Mouse (Mus musculus) cerebellum, adult 11-12 months (tissue): ENCODE data around the gene Bicral.
"Not testable (repeated sequence)": the region's sequence is repeated elsewhere in the genome, so short reads cannot be mapped to it uniquely, and the experiment has no call there.

ENCODE experiments used
- DNase-seq: peaks from one replicate; pipeline ENCODE4 v3.0.0; 2022

The Bicral gene

DNA sequence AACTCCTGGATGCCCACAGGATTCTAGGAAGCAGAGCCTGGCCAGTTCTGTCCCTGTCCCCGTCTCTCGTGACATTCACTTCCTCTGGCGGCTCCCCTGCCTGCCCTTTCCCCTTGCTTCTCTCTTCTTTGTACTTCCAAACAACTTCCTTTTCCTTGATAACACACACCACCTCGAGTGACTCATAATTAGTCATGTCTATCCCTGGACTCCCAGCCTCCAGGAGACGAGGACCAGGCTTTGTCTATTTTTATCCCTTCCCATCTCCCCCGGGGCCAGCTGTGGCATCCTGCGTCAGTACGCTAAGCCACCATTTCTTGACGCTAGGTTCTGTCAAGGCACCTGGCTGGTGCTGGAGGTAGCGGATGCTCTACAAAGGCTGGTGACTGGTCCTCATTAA is 15.9 kb upstream of the Bicral start:
- no peak for DNase-seq

DNA sequence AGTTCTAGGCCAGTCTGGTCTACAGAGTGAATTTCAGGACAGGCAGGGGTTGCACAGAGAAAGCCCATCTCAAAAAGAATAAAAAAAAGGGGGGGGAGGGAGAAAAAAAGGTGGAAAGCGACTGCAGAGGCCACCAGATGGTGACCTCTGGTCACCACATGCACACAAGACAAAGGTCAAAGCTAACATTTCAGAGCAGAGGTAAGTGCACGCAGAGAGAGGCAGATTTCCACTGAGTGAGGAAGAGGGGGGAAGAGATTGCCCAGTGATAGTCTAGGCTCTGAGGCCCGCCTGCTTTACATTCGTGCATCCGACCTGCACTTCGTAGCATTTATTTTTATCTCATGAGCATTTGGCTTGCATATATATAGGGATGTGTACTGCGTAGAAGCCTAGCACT is 14.5 kb upstream of the Bicral start:
- no peak for DNase-seq

DNA sequence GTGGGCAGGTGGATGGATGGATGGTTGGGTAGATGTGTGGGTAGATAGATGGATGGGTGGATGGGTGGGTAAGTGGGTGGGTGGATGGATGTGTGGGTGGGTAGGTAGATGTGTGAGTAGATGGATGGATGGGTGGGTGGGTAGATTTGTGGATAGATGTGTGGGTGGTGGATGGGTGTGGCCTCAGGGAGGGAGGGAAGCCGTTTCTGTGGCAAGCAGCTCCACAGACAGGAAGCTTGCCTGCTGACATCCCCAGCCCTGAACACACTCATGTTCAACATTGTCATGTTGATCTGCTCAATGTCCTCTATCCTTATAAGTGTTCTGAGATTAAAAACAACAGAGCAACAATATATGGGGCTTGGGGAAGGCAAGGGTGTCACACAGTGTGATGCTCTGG is 12.6 kb upstream of the Bicral start:
- no peak for DNase-seq

DNA sequence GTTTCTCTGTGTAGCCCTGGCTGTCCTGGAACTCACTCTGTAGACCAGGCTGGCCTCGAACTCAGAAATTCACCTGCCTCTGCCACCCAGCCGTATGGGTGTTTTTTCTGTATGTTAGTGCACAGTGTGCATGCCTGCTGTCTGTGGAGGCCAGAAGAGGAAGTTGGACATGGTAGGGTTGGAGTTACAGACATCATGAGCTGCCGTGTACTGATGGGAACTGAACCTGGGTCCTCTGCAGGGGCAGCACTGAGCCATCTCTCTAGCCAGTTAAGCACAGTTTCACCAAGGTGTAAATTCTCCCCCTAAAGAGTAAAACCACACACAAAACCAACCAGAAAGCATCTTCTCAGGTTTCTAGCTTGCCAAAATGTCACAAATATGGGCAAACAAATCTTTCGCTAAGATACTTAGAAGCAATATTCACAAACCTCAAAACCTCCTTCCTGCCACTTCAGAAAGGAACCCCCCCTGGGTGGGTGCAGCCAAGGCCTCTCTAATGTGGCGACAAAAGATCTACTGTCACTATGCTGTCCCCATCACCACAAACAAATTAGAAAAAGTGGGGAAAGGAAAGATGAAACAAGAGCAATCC is 12.0 kb upstream of the Bicral start:
- no peak for DNase-seq

DNA sequence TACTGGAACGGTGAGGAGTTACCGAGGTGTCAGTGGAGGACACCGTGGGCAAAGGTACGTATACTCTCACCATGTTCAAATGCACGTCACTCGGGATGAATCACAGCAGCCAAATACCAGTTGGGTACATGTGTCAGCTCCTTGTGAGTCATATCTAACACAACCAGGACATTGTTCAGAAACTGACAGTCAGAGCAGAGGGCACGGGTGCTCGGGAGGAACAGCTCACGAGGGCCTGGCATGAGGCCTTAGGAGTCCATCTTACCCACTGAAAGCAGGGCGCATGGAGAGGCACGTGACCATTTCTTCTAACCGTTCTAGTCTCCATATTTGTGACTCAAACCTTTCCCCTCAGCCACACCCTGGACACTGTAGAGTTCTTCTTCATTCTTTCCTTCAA is 8.6 kb upstream of the Bicral start:
- no peak for DNase-seq

DNA sequence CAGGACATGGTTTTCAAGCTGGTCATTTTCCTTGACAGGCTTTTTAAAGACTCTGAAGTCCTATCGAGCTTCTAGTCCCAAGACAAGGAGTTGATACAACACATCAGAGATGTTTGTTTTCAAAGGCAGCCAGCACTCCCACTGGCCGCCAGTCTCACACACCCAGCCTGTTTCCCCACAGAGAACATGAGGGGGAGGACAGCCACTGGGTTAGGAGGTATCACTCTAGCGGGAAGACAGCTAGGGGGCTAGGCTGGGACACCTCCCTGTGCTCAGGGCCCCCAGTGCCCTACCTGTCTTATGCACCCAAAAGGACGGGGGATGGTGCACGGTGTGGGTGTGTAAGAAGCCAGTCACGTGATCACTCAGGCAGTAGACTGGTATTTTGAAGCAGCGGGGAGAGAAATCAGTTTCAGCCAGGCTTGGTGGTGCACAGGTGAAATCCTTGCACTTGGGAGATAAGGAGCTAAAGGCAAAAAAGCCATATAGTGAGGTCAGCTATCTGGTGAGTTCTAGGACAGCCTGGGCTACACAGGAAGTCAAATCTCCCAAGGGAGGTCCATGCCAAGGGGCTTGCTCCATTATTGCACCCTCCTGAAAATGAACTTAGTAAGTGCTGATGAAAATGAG is 6.4 kb upstream of the Bicral start:
- no peak for DNase-seq

DNA sequence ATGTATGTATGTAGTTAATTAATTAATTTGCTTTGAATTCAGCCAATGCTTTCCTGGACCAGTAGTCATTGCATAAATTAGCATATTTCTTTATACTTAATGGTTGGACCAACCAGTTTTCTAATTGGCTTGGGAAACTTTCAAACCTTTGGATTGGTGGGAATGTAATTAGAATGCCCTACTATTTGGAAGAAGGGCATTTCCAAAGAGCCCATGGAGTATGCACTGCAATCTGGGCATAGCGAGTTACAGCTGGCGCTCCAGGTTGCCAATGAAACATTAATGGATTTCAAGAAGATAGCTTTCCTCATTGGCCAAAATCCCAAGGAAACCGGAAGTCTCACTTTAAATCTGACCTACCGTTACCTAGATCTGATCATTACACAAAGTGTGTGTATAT is 1.8 kb upstream of the Bicral start:
- DNase-seq = no peak

DNA sequence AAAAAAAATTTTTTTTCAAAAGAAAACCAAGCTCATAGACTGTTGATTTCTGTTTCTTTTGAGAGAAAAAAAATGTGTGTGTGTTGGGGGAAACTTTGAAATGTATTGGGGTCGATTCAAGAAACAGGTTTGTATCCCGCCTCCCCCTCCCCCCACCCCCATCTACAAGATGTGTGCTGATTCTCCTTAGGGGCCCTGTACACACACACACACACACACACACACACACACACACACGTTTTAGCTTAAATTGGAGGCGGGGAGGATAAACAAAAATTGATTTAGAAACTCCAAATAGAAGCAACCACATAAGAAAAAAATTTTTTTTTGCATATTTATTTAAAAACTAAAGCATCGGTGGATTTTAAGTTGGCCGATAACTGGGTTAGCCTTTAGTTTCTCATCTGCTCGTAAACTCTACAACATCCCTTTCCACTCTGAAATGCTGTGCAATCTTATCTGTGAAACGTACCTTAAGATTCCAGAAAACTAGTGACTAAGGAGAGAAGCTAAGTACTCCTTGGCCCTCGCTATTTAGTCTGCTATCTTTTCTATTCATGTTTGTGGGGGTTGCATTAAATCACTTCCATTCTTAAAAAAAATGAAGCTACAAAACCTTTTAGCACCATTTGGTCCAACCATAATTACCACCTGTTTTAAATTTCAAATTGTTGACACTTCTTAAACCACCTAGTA is 615 bp upstream of the Bicral start:
- DNase-seq = no peak

DNA sequence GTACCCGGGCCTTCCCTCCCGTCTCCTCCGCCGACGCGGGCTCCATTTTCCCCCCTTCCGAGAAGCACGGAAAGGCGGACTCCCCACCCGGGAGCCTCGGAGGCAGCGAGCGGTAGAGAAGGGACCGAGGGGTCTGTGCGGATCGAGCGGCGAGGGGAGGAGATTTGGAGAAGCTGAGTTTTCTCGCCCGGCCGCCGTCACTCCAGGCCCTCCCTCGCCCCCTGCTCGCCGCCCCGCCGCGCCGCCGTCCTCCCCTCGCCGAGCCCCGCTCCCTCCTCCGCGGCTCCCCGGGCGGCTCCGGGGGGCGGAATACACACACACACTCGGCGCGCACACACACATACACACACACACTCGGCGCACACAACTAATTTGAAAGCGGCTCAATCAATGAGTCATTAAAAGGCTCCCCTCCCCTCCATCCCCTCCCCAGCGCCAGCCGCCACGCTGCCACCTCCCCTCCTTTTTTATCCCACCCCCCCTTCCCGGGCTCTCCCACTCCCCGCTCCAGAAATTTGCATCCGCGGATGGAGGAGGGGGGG is 850 bp downstream of the Bicral start:
- DNase-seq = peak; percentile 77

DNA sequence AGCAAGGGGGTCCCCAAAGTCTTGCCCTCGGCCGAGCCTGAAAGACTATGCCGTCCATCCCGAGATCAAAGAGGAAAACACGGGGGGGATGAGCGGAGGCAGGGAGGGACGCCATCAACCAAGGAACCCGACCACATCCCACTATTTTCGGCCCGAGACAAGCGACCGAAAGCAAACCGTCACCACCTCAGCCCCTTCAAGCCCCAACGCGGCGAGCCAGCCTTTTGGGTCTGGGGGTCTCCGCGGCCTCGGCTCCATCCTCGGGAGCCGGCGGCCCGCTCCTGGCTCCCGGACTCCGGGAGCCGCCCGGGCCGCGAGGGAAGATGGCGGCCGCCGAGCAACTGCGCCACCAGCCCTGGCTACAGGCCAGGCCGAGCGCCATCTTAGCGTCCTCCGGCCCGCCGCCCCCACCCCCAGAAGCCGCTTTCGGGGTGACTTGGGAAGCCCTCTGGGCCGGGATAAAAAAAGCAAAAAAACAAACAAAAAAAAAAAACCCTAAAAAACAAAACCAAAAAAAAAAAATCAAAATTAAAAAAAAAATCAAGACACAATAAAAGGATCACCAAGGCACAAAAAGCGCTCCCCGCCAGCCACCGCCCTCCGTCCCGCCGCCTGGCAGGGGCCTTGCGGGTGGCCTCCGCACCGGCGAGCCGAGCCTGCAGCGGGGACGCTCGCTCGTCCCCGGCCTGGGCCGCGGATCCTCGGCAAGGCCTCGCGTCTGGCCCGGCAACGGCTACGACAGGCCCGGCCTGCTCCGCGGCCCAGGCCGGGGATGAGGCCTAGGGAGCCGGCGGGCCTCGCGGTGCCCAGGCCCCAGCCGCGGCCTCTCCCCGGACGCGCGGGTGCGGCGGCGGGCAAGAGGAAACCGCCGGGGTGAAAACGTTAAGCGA is 1.6 kb downstream of the Bicral start:
- peak; percentile 83 for DNase-seq

DNA sequence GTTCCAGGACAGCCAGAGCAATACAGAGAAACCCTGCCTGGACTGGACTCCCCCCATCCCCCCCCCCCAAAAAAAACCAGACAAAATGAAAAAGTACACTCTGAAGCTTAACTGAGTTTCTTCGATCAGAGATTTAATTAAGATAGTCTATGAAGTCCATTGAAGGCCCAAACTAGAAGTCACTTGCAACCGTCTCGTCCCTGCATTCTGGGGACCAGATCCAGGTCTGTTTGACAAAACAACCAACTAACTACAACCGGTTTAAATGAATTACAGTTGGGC is 2.2 kb downstream of the Bicral start:
- DNase-seq = no peak

DNA sequence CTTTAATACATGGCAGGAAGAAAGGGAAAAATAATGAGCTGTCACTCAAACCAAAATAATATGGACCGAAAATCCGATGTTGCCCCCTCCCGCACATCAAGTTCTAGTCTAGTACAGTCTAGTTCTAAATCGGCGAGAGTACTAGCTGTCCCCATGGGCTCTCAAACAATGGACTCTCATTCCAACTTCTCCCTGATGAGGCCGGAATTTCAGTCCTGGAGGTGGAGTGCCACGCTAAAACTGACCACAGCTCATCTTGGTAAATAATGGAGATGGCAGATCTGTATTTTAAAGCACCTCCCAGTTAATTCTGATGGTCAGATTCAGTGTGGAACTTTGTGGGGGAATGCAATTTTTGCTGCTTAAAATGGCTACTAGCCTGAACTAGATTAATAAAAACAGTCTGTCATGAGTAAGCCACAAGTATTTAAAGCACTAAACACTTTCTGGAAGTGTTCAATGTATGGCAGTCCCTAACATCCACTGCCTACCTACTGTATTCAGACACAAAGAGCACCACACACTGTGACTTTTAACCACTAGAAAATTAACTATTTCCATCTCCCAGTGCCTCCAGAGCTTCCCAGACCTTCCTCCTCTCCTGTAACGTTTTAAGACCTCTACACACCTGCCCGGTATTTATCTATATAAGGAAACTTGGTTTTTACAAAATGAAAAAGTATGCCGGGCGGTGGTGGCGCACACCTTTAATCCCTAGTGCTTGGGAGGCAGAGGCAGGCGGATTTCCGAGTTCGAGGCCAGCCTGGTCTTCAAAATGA is 2.8 kb downstream of the Bicral start:
- DNase-seq = peak; percentile 50

DNA sequence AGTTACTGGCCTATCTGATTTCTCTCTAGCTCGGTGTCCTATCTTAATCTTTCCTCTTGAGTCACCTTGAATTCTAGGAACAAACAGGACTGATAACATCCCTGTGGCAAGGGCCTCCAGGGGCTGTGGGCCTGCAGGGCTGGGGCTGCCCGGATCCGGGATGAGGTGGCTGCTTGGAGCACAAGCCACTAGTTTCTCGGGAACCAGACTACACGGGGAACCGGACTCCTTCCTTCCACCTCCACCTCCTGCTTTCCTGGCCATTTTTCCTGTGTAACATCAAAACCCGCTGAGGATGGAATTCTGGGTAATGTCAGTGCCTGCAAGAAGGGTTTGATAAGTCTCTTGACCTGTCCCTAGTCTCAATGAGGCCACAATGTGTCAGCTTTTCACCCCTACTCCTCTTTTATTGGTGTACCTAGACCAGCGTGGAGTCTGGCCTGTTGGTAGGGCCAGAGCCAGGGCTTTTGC is 3.6 kb downstream of the Bicral start:
- DNase-seq = no peak

DNA sequence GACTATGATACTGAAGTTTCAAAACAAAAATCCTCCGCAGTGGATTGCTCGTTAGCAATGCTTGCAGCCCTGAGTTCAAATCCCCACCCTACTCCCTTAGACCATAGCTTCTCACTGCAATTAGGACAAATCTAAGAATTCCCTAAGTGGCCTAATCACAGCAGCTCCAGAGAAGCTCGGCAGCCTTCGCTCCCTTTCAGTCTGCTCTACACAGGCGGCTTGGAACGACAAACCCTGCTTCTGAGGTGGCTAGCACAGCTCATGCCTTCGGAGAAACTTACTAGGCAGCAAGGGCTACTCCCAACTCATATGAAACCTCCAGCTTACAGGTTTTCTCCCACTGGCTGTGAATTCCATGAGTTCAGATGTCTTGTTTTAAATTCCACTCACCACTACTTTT is 4.2 kb downstream of the Bicral start:
- no peak for DNase-seq

DNA sequence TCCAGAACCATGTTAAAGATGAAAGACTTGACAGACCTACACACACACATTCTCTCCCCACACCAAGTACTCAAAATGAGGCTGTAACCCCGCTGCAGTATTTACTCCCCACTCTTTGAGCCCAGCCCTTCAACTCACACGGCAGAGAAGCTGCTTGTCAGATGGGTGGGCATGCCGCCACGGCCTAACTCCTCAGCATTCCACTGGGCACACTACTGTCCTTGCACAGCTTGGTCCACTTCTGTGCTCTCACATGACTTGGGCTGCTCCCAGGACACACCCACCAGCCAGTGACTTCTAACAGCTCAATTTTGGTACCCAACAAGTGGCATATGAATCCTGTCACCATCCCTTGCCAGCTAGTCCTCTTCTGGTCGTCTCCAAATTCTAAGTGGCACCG is 5.0 kb downstream of the Bicral start:
- DNase-seq = peak; percentile 76

DNA sequence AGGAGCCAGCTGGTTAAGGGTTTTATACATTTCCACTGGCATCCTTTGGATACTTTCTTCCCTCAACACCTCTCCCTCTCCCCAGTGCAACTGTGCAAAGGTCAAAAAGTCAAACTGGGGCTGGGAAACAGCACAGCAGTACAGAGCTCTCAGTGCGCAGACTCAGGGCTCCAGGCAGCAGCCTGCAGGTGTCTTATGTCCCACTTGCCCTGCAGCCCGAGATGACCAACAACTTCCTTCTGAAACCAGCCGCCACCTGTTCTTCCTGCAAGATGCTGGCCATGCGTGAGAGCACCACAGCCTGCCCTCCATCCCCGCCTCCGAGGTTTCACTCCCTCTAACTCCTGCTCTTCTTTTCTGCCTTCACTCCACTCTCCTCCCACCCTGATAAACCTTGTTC is 5.6 kb downstream of the Bicral start:
- peak; percentile 41 for DNase-seq

DNA sequence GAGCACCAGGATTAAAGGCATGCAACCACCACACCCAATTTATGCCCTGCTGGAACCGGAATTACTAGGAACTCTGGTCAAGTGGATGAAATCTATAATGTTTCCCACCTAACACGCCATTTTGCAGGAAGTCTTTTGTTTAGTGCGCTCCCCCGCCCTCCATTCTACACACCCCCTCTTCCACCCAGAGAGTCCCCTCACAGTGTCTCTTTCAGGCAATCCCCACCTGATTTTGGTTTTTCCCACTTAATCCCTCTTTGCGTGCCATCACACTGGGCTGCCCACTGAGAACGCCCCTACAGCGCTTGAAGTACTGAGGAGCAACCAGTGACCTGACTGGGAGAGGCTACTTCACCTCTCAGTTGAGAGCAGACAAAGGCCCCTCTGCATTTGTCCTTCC is 11.1 kb downstream of the Bicral start:
- no peak for DNase-seq

DNA sequence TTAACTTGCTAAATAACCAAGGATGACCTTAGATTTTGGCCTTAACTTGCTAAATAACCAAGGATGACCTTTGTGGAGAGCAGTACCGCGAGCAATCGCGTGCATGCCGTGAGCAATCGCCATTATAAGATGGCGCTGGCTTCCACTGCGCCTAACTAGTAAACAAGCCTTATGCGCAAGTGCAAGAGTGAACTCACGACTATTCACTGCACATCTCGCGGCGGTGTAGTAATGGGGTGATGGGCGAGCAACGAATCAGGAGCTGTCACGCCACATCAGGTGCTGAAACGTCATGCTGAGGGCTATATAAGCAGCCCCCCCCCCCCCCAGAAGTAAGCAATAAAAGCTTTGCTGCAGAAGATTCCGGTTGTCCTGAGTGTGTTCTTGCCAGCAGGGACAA is 11.7 kb downstream of the Bicral start:
- not testable (repeated sequence) for DNase-seq

DNA sequence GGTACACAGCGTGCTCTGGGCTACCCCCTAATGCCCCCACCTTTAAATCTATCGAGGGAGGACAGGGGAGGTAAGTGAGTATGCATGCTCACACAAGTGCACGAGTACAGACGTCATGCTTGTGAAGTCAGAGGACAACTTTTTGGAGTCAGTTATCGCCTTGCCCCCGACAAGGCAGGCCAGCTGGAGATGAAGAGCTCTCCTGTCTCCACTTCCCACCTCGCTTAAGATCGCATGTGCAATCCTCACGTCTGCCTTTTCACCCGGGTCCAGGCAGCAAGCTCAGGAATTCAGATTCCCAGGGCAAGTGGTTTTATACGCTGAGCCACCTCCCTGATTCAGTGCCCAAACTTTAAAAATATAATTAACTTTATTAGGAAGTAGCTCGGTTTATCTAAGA is 13.0 kb downstream of the Bicral start:
- no peak for DNase-seq

DNA sequence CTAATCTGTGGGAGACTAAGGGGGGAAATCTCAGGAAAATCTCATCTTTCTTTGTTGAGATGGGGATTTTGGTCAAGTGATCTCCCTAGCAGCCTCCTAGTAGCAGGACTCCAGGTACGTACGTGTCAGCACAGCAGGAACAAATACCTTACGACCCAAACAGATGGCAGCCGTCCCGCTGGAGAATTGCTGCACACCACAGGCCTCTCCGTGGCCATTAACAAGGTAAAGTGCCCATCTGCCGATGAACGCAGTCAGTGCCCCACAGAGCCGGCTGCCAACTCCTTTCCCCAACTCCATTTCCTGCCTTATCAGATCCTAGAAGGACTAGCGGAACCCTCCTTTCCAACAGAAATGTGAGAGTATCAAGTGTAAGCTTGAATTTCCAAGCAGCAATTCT is 13.5 kb downstream of the Bicral start:
- peak; percentile 79 for DNase-seq

DNA sequence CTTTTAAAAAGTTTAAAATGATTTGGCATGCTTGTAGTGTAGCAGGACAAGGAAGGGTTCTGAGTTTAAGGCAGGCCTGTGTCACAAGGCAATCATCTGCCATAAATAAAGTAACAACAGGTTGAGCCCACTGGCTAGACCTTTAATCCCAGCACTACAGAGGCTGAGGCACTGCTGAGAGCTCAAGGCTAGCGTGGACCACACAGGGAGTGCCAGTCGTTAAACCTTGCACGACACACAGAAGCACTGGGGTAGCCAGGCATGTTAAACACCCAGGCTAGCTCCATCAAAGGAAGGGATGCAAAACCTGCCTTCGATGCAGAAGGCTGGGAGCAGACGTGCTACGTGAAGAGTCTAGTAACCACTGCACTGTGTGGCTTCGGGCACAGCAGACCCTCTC is 14.6 kb downstream of the Bicral start:
- DNase-seq = no peak

DNA sequence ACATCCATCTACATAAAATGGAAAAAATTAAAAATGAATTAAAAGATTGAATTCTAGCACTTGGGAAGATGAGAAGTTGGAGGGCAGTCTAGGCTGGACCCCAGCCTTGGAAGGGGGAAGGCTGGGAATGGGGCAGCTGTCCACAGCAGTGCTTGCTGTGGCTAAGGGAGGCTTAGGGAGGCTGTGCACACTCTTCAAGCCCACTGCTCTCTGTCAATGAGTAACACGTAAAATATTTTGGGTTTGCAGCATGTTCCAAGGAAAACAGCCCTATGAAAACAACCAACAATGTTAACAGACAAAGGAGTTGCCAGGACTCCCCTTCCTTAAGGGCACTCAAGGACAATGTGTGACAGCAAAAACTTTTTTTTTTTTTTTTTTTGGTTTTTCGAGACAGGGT is 15.3 kb downstream of the Bicral start:
- no peak for DNase-seq
